Mouse (Mus musculus): ENCODE measurements around the gene Ahnak. TPM values are rescaled to one million over a fixed set of nuclear protein-coding genes. Genes with fewer than 3 reads are reported as not detected.
A peak's percentile ranks its signal among the peaks of the same experiment; 100 is the strongest.

The Ahnak gene
- polyA plus RNA-seq, 1 experiment from 2014 or later, result 22.2 TPM

DNA sequence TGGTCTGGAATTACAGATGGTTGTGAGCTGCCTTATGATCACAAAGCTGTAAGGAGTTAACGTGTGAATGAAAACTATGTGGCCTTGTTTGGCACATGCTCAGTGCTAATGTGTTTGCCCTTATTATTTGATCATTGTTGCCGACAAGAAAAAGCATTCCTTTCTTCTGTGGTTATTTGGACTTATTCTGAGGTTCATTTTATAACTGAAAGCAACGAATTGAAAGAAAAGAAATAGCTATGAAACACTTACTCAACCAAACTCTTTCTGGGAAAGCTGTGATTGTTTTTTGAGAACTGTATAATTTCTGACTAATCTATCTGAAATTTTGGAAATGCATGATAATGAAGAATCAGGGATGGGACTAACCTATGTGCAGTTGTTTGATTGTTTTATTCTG lies 46.0 kb downstream of the Ahnak start:
- Histone ChIP-seq H3K4me1 (replicated peaks; ENCODE audit: control insufficient read depth, insufficient read depth, low read length) (0 out of 2 replicates have a peak, but pooled peaks cover 2% of the 10 kb centered on the region), H3K9me3 (ENCODE audit: control insufficient read depth, low read length) (no peaks in the 10 kb centered on the region), H3K27me3 (replicated peaks; ENCODE audit: control insufficient read depth, insufficient read depth, low read length) (no peaks in the 10 kb centered on the region), H3K27ac (ENCODE audit: low read depth) (no peak overlapping the region), H3K36me3 (ENCODE audit: control insufficient read depth, insufficient read depth, low read length) (no peaks in the 10 kb centered on the region), H3K4me3 (ENCODE audit: low read depth, low read length) (no peak overlapping the region), H3K4me2 (ENCODE audit: low read length) (no peak overlapping the region), H3K9ac (ENCODE audit: low read length) (no peak overlapping the region)
- DNase-seq (ENCODE audit: low spot score) (no peak), ATAC-seq (replicated peaks; ENCODE audit: low FRiP score, low TSS enrichment, low read depth) (no peak)
- 78% methylated on average over 3 of the region's 3 CpGs for WGBS

DNA sequence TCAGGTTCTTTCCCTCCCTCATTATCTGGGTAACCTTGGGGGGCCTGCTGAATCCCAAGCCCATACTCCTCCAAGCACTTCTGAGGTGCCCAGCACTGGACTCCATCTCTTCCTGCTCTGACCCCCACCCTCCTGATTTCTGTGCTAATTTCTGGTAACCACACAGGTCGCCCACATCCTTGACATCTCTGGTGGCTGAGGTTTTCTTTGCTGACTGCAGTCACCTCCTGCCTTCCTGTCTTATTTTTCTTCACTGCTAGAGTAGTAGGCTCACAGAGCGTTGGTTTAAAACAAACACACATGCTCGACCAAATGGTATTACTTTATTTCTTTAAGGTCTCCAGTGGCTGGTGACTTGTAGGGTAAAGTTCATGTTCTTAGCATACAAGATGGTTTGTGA lies 49.1 kb downstream of the Ahnak start:
- Histone ChIP-seq H3K4me3 (ENCODE audit: low read depth, low read length) (no peak overlapping the region), H3K9me3 (ENCODE audit: control insufficient read depth, low read length) (no peaks in the 10 kb centered on the region), H3K27ac (ENCODE audit: low read depth) (no peak overlapping the region), H3K4me2 (ENCODE audit: low read length) (no peak overlapping the region), H3K4me1 (replicated peaks; ENCODE audit: control insufficient read depth, insufficient read depth, low read length) (0 out of 2 replicates have a peak, but pooled peaks cover 2% of the 10 kb centered on the region), H3K9ac (ENCODE audit: low read length) (no peak overlapping the region), H3K27me3 (replicated peaks; ENCODE audit: control insufficient read depth, insufficient read depth, low read length) (no peaks in the 10 kb centered on the region), H3K36me3 (ENCODE audit: control insufficient read depth, insufficient read depth, low read length) (no peaks in the 10 kb centered on the region)
- no peak for DNase-seq (ENCODE audit: low spot score)
- WGBS, result 63% methylated on average over 3 of the region's 3 CpGs
- no peak for ATAC-seq (replicated peaks; ENCODE audit: low FRiP score, low TSS enrichment, low read depth)

DNA sequence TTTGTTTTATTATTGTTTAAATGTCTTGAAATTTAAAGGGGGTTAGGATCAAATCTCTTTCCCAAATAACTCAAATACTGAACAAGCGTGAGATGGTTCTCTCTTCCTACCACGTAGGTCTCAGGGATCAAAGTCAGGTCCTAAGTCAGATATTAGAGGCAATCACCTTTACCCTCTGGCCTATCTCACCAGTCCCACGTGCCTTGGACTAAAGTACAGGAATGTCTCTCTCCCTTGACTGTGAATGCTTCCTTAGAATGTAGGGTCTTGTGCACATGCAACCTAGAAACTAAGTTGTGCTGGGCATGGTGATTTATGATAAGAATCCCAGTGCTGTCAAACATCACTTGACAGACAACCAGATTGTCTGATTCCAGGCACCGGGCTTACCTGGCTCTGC lies 50.2 kb downstream of the Ahnak start:
- H3K4me1 ChIP-seq (replicated peaks; ENCODE audit: control insufficient read depth, insufficient read depth, low read length), result no peaks in the 10 kb centered on the region
- DNase-seq (ENCODE audit: low spot score) (no peak), ATAC-seq (replicated peaks; ENCODE audit: low FRiP score, low TSS enrichment, low read depth) (no peak)
- H3K4me2 ChIP-seq (ENCODE audit: low read length), result no peak overlapping the region
- H3K36me3 ChIP-seq (ENCODE audit: control insufficient read depth, insufficient read depth, low read length), result no peaks in the 10 kb centered on the region
- H3K9ac ChIP-seq (ENCODE audit: low read length), result no peak overlapping the region
- H3K27me3 ChIP-seq (replicated peaks; ENCODE audit: control insufficient read depth, insufficient read depth, low read length), result no peaks in the 10 kb centered on the region
- H3K4me3 ChIP-seq (ENCODE audit: low read depth, low read length), result no peak overlapping the region
- no peaks in the 10 kb centered on the region for H3K9me3 ChIP-seq (ENCODE audit: control insufficient read depth, low read length)
- no peak overlapping the region for H3K27ac ChIP-seq (ENCODE audit: low read depth)
- 42% methylated on average over 4 of the region's 4 CpGs for WGBS

DNA sequence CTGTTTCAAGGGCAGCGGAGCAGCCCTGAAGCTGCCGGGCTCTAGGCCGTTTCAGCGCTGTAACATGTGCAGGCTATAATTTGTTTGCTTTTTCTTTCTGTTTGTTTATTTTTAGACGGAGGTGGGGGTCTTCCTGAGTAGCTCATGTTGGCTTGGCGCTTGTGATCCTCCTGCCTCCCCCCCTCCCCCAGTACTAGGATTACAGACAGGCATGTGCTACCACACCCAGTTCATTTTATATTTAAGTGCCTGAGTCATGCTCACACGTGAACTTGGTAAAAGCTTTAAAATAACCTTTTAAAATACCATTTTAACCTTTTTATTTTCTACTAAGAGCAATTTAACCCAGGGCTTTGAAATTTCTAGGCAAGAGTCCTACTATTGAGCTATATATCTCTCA lies 50.8 kb downstream of the Ahnak start:
- no peak overlapping the region for H3K27ac ChIP-seq (ENCODE audit: low read depth)
- H3K4me1 ChIP-seq (replicated peaks; ENCODE audit: control insufficient read depth, insufficient read depth, low read length), result no peaks in the 10 kb centered on the region
- no peaks in the 10 kb centered on the region for H3K9me3 ChIP-seq (ENCODE audit: control insufficient read depth, low read length)
- ATAC-seq (replicated peaks; ENCODE audit: low FRiP score, low TSS enrichment, low read depth) (no peak), DNase-seq (ENCODE audit: low spot score) (no peak)
- no peak overlapping the region for H3K9ac ChIP-seq (ENCODE audit: low read length)
- H3K36me3 ChIP-seq (ENCODE audit: control insufficient read depth, insufficient read depth, low read length), result no peaks in the 10 kb centered on the region
- 29% methylated on average over 7 of the region's 7 CpGs for WGBS
- H3K4me2 ChIP-seq (ENCODE audit: low read length), result no peak overlapping the region
- H3K4me3 ChIP-seq (ENCODE audit: low read depth, low read length), result no peak overlapping the region
- no peaks in the 10 kb centered on the region for H3K27me3 ChIP-seq (replicated peaks; ENCODE audit: control insufficient read depth, insufficient read depth, low read length)

DNA sequence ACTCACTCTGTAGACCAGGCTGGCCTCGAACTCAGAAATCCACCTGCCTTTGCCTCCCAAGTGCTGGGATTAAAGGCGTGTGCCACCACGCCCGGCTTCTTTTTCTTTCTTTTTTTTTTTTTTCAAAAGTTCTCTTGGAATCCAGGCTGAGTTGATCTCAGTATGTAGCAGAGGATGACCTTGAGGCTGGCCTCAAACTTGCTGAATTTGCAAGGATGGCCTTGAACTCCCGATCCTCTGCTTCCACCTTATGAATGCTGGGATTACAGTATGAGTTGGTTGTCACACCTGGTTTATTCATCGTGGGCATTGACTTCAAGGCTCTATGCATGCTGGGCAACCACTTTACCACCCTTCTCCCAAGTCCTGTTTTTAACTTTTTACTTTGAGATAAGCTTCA lies 51.6 kb downstream of the Ahnak start:
- H3K27ac ChIP-seq (ENCODE audit: low read depth), result no peak overlapping the region
- no peaks in the 10 kb centered on the region for H3K27me3 ChIP-seq (replicated peaks; ENCODE audit: control insufficient read depth, insufficient read depth, low read length)
- ATAC-seq (replicated peaks; ENCODE audit: low FRiP score, low TSS enrichment, low read depth) (no peak), DNase-seq (ENCODE audit: low spot score) (no peak)
- H3K36me3 ChIP-seq (ENCODE audit: control insufficient read depth, insufficient read depth, low read length), result no peaks in the 10 kb centered on the region
- H3K4me1 ChIP-seq (replicated peaks; ENCODE audit: control insufficient read depth, insufficient read depth, low read length), result no peaks in the 10 kb centered on the region
- no peak overlapping the region for H3K4me2 ChIP-seq (ENCODE audit: low read length)
- no peak overlapping the region for H3K4me3 ChIP-seq (ENCODE audit: low read depth, low read length)
- H3K9ac ChIP-seq (ENCODE audit: low read length), result no peak overlapping the region
- no peaks in the 10 kb centered on the region for H3K9me3 ChIP-seq (ENCODE audit: control insufficient read depth, low read length)
- WGBS, result 89% methylated on average over 6 of the region's 6 CpGs

DNA sequence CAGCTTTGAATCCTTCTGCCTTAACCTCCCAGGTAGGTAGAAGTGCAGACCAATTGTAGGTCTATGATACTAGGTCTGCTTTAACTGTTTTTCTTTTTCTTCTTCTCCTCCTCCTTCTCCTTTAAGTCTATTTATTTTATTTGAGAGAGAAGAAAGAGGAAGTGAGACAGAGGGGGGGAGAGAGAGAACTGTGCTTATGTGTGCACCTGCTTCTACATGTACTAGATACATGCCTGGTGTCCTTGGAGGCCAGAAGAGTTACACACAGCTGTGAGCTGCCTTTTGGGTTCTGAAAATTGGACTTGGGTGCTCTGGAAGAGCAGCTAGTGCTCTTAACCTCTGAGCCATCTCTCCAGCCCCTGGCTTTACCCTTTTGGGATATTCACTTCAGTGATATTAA lies 52.0 kb downstream of the Ahnak start:
- no peak overlapping the region for H3K27ac ChIP-seq (ENCODE audit: low read depth)
- no peaks in the 10 kb centered on the region for H3K27me3 ChIP-seq (replicated peaks; ENCODE audit: control insufficient read depth, insufficient read depth, low read length)
- ATAC-seq (replicated peaks; ENCODE audit: low FRiP score, low TSS enrichment, low read depth) (no peak), DNase-seq (ENCODE audit: low spot score) (no peak)
- H3K4me2 ChIP-seq (ENCODE audit: low read length), result no peak overlapping the region
- H3K4me3 ChIP-seq (ENCODE audit: low read depth, low read length), result no peak overlapping the region
- H3K9ac ChIP-seq (ENCODE audit: low read length), result no peak overlapping the region
- H3K4me1 ChIP-seq (replicated peaks; ENCODE audit: control insufficient read depth, insufficient read depth, low read length), result no peaks in the 10 kb centered on the region
- H3K9me3 ChIP-seq (ENCODE audit: control insufficient read depth, low read length), result no peaks in the 10 kb centered on the region
- no peaks in the 10 kb centered on the region for H3K36me3 ChIP-seq (ENCODE audit: control insufficient read depth, insufficient read depth, low read length)

DNA sequence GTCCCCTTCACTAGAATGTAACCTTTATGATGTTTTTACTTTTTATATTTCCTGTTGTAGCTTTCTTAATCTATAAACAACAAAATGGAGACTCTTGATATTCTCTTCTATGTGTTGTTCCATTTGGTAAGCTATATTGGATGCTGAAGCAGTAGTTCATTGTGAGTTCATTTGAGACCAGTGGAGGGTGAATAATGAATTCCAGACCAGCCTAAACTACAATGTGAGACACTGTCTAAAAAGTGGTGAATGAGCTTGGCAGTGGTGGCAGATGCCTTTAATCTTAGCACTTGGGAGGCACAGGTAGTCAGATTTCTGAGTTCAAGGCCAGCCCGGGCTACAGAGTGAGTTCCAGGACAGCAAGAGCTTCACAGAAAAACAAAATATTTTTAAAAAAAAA lies 54.0 kb downstream of the Ahnak start:
- H3K36me3 ChIP-seq (ENCODE audit: control insufficient read depth, insufficient read depth, low read length), result no peaks in the 10 kb centered on the region
- no peak overlapping the region for H3K4me2 ChIP-seq (ENCODE audit: low read length)
- WGBS, result 93% methylated on average over 1 of the region's 1 CpGs
- H3K9ac ChIP-seq (ENCODE audit: low read length), result no peak overlapping the region
- H3K27ac ChIP-seq (ENCODE audit: low read depth), result no peak overlapping the region
- ATAC-seq (replicated peaks; ENCODE audit: low FRiP score, low TSS enrichment, low read depth), result no peak
- H3K27me3 ChIP-seq (replicated peaks; ENCODE audit: control insufficient read depth, insufficient read depth, low read length), result no peaks in the 10 kb centered on the region
- no peak overlapping the region for H3K4me3 ChIP-seq (ENCODE audit: low read depth, low read length)
- H3K9me3 ChIP-seq (ENCODE audit: control insufficient read depth, low read length), result no peaks in the 10 kb centered on the region
- DNase-seq (ENCODE audit: low spot score), result no peak
- H3K4me1 ChIP-seq (replicated peaks; ENCODE audit: control insufficient read depth, insufficient read depth, low read length), result peaks cover 14% of the 10 kb centered on the region

DNA sequence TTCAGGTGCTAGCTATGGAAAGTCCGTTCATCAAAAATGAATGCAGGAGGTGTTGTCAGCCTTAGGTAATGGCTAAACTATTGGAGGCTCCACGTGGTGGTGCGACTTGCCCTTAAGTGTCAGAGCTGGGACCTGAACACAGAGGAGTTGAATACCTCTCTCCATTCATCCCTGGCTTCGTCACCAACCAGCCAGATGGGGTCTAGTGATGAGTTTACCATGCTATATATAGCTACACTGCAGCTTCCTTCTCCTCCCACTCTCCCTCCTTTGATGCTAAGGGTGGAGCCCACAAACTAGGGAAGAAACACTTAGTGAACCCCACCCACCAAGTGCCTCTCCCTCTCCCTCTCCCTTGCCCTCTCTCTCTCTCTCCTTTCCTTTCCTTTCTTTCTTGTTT lies 55.2 kb downstream of the Ahnak start:
- no peak overlapping the region for H3K9ac ChIP-seq (ENCODE audit: low read length)
- ATAC-seq (replicated peaks; ENCODE audit: low FRiP score, low TSS enrichment, low read depth) (no peak), DNase-seq (ENCODE audit: low spot score) (no peak)
- WGBS, result 69% methylated on average over 4 of the region's 4 CpGs
- no peak overlapping the region for H3K27ac ChIP-seq (ENCODE audit: low read depth)
- no peaks in the 10 kb centered on the region for H3K27me3 ChIP-seq (replicated peaks; ENCODE audit: control insufficient read depth, insufficient read depth, low read length)
- H3K4me1 ChIP-seq (replicated peaks; ENCODE audit: control insufficient read depth, insufficient read depth, low read length), result peaks cover 17% of the 10 kb centered on the region
- no peaks in the 10 kb centered on the region for H3K9me3 ChIP-seq (ENCODE audit: control insufficient read depth, low read length)
- H3K4me3 ChIP-seq (ENCODE audit: low read depth, low read length), result no peak overlapping the region
- H3K36me3 ChIP-seq (ENCODE audit: control insufficient read depth, insufficient read depth, low read length), result no peaks in the 10 kb centered on the region
- H3K4me2 ChIP-seq (ENCODE audit: low read length), result no peak overlapping the region

DNA sequence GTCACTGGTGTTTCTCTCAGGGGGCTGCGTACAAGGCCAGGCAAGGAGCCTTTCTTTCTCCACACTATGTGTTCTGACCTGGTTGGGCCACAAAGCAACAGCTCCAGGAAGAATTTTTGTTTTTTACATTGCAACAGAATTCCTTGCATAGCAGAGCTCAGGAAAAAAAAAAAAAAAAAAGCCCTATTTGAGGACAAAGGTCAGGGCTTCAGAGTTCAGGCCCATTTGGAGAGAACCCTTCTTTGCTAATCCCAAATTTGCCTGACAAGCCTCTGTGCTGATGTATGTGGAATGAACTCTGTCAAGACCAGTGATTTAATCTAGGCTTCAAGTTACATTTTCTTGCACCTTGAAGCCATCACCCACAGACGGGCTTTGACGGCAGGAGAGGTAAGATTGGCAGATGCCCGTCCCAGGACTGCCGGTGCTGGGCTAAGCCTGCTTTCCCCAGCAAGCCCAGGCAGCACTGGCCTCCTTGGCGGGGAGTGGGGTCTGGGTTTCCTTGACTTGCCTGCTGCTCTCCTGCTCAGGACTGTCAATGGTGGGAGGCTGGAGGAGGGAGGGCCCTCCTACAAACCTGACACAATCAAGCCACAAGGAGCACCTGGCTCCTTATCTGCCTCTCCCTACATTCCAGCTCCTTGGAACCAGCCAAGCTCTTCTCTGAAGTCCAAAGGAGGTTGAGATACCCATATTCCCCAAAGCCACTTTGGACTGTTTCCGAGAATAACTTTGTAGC lies 58.3 kb downstream of the Ahnak start:
- no peak overlapping the region for H3K4me3 ChIP-seq (ENCODE audit: low read depth, low read length)
- H3K4me1 ChIP-seq (replicated peaks; ENCODE audit: control insufficient read depth, insufficient read depth, low read length), result peaks cover 21% of the 10 kb centered on the region
- H3K9me3 ChIP-seq (ENCODE audit: control insufficient read depth, low read length), result no peaks in the 10 kb centered on the region
- WGBS, result 40% methylated on average over 7 of the region's 7 CpGs
- DNase-seq (ENCODE audit: low spot score) (no peak), ATAC-seq (replicated peaks; ENCODE audit: low FRiP score, low TSS enrichment, low read depth) (peak; percentile 44; the same call in 1 of the 2 replicates)
- no peaks in the 10 kb centered on the region for H3K36me3 ChIP-seq (ENCODE audit: control insufficient read depth, insufficient read depth, low read length)
- H3K9ac ChIP-seq (ENCODE audit: low read length), result no peak overlapping the region
- H3K27ac ChIP-seq (ENCODE audit: low read depth), result peak overlapping the region; percentile 75
- no peak overlapping the region for H3K4me2 ChIP-seq (ENCODE audit: low read length)
- H3K27me3 ChIP-seq (replicated peaks; ENCODE audit: control insufficient read depth, insufficient read depth, low read length), result no peaks in the 10 kb centered on the region
